Mouse (Mus musculus): ENCODE data around the gene Gm3558. TPM values are rescaled to one million over a fixed set of nuclear protein-coding genes. Genes with fewer than 3 reads are reported as not detected.
"Not testable (repeated sequence)": the region's sequence is repeated elsewhere in the genome, so short reads cannot be mapped to it uniquely, and the experiment has no call there.

The Gm3558 gene
- total RNA-seq (2021) = under 1 TPM; 0.79 to 0.80 TPM
- long read RNA-seq, experiment 1, partial matches to known transcripts = 0 of 2 reads
- long read RNA-seq, experiment 1, other reads (novel, unspliced or antisense) = 2 of 2 reads
- long read RNA-seq, experiment 2 = 0 reads

GRCm38 (mm10) chr14:7568382-7568781 is at the start of gene Gm3558:
TSS of gene Gm3558 (minus strand) at chr14:7568566.
- DNase-seq = peak in 1 of 2 experiments; percentile 0

DNA sequence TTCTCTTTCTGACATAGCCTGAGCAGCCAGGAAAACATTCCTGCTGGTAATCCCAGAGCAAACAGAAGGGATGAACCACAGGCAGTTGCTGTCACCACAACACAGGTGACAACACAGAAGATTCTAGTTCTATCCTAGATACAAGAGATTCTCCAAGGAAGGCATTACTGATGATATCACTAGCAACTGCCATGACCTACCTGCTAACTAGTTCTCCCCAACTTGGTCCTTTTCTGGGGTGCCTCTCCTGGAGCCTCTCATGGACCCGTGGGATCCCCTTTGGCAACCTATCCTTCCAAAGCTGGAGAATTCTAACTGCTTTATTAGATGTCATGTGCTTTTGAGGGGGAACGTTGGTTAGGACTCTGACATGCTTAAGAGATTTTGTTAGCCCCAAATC is 27.1 kb upstream of the Gm3558 start, which contains the start of gene Gm10338:
Gene Gm10338 (minus strand): TSS at position 101 of the 400 bp plus-strand sequence.
- not testable (repeated sequence) for DNase-seq

GRCm38 (mm10) chr14:7567890-7568289 is 476 bp downstream of the Gm3558 start:
- DNase-seq = peak in 1 of 2 experiments; percentile 4

GRCm38 (mm10) chr14:7567266-7567665 is 1.1 kb downstream of the Gm3558 start:
- peak; percentile 1 to 11 for DNase-seq

Other genes starting within 250 kb of the Gm3558 start
- gene Gm5797, start 236.2 kb downstream of the Gm3558 start, total RNA-seq (2021) = not detected
- not detected for gene Gm8374, start 203.4 kb downstream of the Gm3558 start, total RNA-seq (2021)
- not detected for gene Gm3755, start 117.6 kb downstream of the Gm3558 start, total RNA-seq (2021)
- not detected for gene Gm3752, start 84.8 kb downstream of the Gm3558 start, total RNA-seq (2021)
- not detected for gene Gm10338, start 27.0 kb upstream of the Gm3558 start, total RNA-seq (2021)
- not detected for gene Gm10128, start 75.4 kb upstream of the Gm3558 start, total RNA-seq (2021)
- not detected for gene Gm26661, start 223.0 kb upstream of the Gm3558 start, total RNA-seq (2021)
- 10 to 100 TPM; 21.8 to 22.6 TPM for gene Flnb, start 249.4 kb upstream of the Gm3558 start, total RNA-seq (2021)

Measured in heart, adult 18-20 months (tissue).